Mouse (Mus musculus) adrenal gland, adult 18-20 months (tissue): Measurements from ENCODE around the gene Asb3. TPM values are rescaled to one million over a fixed set of nuclear protein-coding genes. Genes with fewer than 3 reads are reported as not detected.

Source experiments
- DNase-seq, 2 experiments: peaks; one replicate each; pipeline ENCODE4 v3.0.0; 2021 to 2022; ENCODE audit warnings: low spot score in 2 of 2
- long read RNA-seq, 2 experiments: library from polyadenylated mRNA; stranded (forward); transcript quantifications; one replicate each; pipeline ENCODE4 v2.0.0; 2021
- total RNA-seq, 2 experiments: library from RNA; stranded (reverse); gene quantifications; 1 replicate in 1 of 2; 2 replicates in 1 of 2; pipeline ENCODE4 v1.2.3; 2021

The Asb3 gene
- 10 to 100 TPM; 10.6 to 11.2 TPM for total RNA-seq
- long read RNA-seq, experiment 1, transcript Asb3-201 (10 exons, 3,228 nt): major isoform, 5 of 8 reads
- long read RNA-seq, experiment 1, partial matches to known transcripts: 1 of 8 reads
- long read RNA-seq, experiment 1, other reads (novel, unspliced or antisense): 2 of 8 reads
- long read RNA-seq, experiment 2, transcript Asb3-201 (10 exons, 3,228 nt): major isoform, 34 of 42 reads
- long read RNA-seq, experiment 2, partial matches to known transcripts: 0 of 42 reads
- long read RNA-seq, experiment 2, other reads (novel, unspliced or antisense): 8 of 42 reads

DNA sequence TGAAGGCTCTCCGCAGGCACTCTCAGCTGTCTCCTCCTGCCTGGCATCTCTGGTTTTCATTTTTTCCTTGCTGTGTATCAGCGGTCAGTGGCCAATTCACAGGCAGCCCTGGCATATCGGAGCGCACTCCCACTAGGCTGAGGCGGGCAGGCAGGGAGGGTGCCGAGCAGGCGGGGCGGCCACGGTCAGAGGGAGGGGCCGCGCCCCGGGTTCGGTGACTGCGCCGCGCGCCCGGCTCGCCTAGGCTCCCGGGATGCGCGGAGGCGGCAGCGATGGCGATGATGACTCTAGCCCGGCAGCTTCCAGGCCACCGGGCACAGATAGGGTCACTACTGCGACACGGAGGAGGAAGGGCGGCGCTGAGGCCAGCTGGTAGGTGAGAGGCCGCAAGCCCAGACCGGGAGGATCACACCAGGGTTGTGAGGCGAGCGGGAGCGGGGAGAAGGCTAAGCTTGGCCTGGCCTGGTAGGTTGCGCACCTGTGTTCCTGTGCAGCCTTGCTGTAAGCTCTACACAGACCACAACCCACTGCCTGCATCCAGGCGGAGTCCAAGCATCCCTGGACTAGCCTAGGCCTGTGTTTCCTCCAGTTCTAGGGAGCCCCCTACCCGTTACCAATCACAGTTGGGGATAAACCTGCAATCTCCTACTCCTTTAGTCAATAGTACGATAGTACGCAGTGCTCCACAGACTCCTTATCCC, at the start of gene Asb3, which contains the start of gene Gpr75:
Gene Asb3, plus strand, starts transcription at position 246 of the 701 bp plus-strand sequence.
Gene Gpr75, plus strand, starts transcription at position 188 of the 701 bp plus-strand sequence.
- peak; percentile 69 to 73 for DNase-seq

DNA sequence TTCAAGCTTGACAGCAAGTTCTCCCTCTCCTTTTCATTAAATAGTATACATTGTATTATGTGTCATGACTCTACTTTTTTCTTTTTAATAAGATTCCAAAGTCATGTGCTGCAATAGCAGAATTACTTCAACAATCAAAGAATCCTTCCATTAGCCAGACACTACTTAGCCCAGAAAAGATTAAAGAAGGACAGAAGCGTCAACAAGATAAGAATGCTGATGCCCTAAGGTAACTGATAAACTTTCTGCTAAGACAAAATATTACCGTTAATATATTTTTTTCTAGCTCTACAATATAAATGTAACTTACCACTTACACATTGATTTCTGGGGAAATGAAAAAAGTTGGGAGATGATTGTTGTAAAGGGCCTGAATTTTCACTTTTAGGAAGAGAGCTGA, 46.4 kb upstream of the Asb3 start:
- no peak for DNase-seq

DNA sequence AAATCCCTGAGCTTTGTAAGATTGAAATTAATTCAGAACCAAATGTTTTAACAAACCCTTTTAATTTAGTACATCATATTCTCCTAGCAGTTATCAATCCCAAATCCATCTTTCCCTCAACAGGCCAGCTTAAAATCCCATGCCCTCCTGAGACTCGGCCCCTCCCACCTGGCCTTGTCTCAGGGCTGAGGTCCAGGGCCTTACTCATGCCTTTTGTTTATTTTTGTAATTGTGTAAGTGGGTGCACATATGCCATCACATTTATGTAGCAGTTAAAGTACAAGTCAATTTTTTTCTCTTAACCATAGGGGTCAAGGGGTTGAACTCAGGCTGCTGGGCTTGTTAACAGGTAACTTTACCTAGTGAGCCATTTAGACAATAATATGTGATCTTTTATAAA, 40.9 kb upstream of the Asb3 start:
- DNase-seq: no peak

DNA sequence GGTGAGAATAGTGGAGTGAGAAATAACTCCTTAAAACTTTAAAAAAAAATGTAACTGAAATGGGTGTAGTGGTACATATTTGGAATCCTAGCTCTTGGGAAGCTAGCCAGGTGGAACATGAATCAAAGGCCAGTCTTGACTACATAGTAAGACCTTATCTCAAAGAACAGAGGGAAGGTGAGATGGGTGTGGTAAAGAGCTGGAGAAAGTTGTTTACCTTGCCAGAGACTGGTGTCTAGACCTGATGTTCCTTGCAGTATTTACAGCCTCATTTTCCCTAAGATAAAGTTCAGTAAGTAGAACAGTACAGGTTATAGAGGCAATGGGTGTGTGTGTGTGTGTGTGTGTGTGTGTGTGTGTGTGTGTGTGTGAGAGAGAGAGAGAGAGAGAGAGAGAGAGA, 12.8 kb upstream of the Asb3 start:
- DNase-seq: no peak

DNA sequence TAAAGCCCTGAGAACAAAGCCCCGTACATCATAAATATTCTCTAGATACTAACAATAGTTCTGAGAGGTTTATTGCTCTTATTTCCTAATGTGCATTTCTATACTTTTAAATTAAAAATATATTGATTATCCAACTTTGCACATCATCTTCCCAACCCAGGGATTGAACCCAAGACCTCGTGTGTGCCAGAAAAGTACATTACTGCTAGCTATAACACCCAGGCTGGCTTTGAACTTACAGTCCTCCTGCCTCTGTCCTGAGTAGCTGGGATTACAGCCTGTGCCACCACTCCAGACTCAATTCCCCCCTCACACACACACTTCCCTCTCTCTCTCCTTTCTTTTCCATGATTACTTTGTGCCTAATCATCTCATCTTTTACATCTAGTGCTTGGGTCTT, 2.9 kb downstream of the Asb3 start:
- DNase-seq: no peak

DNA sequence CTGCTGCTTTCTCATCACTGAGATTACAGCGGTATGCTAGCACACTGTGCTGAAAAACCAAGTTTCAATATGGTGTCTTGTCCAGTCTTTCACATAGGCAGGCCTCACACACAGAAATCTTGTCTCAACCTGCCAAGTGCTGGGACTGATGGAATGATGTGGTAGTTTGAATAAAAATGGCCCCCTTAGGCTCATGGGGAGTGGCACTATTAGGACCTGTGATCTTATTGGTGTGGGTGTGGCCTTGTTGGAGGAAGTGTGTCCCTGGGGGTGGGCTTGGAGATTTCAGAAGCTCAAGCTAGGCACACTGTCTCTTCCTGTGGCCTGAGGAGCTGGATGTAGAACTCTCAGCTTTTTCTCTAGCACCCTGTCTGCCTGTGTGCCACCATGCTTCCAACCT, 11.0 kb downstream of the Asb3 start:
- no peak for DNase-seq

DNA sequence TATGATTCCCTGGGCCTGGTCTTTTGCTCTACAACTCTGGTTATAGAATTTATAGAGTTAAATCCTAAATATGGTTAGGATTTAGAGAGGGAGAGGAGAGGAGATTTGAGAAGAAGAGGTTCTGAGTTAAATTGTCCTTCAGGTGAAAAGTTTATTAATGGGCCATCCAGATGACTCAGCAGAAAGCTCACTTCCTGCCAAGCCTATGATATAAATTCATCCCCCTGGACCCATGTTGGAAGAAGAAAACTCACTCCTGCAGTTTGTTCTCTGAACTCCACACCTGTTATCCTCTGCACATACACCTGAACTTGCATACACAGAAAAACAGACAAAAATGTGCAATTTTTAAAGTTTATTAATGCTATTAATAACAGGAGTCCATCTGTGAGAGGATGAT, 14.1 kb downstream of the Asb3 start:
- no peak for DNase-seq

DNA sequence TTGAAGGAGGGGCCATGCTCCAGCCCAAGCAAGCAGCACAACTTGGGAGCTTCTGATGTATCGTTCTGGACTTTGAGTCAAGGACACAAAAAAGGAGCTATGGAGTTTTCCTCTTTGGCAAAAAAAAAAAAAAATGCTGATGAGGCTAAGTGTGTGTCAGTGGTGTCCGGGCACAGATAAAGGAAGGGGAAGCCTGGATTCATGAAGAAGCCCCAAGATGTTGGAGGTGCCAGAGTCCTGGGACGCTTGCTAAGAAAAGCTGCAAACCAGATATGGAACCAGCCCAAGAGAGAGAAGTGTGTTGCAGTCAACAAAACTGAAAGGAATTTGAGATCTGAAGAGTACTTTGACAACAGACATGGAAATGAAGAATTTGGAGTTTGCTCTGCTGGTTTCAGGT, 27.1 kb downstream of the Asb3 start:
- no peak for DNase-seq

DNA sequence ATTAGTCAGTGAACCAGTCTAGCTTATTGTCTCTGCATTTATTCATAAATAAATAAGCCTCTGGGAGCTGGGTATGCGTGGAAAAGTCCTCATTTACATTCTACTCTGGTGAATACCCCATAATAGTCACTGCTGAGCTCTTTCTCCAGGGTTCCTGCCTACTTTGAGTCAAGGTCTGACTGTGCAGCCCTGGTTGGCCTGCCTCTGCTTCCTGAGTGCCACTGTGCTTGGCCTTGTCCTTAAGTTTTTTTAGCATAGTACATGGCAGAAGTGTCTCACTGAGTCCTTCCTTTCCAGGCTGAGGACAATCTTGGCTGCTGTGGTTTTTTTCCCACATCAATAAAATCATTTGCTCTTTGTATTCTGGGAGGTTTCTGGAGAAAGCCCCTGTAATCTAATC, 35.4 kb downstream of the Asb3 start:
- DNase-seq: no peak

DNA sequence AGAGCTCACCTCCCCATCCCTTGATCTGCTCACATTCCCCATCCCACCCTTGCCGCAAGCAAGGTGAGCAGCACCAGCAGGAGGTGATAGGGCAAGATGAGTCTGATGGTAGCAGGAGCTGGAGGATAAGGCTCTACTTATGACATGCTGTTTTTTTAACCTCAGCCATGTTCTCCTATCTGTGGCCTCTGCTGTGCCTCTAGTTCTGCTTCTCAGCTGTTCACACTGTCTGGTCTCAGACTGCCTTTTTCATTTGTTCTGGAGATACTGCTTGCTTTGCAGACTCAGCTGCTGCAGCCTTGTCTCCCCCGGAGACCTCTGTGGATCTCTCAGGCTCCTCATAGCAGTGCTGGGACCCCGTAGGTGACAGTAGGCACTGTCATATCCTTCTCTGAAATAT, 38.1 kb downstream of the Asb3 start:
- DNase-seq: no peak

DNA sequence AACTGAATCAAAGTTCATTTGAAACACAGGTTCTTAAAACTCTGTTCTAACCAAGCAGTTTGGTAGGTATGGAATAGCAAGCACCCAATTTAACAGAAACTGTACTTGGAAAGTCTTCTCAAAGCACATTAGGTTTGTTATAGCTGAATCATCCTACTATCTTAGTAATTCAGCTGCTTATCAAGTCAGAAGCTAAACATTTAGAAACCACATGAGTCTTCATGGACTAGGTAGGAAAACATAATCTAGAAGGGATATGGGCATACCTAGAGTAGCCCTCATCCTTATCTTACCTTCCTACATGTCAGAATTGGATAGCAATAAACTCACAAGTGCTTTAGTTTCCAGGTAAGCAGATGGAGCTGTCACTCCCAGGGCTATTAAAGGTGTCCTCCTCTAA, 42.9 kb downstream of the Asb3 start:
- DNase-seq: no peak

DNA sequence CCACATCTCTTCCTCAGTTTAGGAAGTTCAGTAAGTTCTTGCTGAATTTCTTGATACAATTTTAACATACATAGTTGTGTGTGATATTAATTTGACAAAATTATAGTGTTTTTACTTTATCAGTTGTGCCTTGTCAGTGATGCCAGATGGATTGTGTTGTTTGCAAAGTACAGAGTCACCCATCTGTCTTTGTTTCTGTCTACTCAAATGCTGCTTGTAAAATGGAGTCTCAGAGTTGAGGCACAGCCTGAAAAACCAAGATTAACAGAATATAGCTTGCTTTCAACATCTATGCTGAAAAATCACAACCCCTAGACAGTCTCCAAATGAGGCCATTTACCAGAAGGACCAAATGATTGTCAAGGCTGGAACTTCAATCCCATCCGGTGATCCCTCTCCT, 43.3 kb downstream of the Asb3 start:
- DNase-seq: no peak

DNA sequence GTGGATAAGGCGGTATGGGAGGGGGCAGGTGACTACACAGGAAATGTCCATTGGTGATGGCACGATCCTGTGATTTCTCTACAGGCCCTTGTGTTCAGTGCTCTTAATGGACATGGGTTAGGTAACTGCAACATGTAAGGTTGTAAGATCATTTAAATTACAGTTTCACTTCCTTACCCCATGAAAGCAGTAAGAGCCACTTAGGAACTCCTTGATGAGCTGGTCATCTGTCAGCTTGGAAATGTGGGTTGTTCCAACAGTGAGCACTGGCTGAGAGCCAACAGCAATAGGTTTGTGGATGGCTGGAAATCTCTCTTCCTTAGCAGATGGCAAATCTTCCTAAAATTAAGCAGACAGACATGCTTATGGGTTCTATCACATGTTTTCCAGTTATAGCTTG, 58.3 kb downstream of the Asb3 start:
- no peak for DNase-seq

DNA sequence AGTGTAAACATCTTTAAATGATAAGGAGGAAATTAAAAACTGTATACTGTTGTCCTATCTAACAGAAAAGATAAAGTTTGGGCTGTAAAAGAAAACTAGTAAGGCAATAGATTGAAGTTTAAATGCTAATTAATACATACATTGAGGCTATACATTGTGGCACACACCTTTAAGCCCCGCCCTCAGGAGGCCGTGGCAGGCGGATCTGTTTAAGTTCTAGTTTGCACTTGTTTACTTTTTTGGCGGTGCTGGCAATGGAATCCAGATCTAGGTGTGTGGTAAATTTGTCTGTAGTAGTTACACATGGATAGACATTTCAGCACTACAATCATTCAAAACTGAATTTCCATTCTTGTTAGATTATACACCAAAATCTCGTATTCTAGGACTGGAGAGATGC, 67.6 kb downstream of the Asb3 start:
- DNase-seq: no peak

DNA sequence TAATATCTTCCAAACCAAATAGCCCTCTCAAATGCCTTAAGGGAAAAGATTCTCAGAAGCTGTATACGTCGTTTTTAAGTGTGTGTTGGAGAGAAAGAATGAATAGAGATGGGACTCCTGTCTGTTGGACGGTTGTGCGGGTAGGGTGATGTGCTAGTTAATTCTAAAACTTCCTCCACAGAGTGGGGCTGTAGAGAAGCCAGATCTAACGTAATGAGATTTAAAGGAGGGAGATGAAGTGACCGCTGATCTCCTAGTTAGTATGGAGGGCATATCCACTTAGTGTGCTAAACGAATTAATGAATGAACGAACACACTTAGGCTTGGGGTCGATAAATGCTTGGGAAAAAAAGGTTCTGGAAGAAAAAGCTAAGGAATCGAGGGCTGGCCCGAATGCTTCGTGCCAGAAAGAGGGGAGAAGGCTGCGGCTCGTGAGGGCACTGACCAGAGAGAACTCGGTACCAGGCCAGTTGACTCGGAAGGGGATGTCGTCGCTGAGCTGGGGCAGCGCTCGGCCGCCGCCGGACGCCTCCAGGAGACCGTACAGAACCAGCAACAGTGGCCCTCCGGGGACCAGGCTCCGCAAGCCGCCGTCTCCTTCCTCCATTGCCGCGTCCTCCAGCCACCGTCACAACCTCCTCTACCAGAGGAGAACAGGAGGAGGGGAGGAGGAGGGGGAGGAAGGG, 68.4 kb downstream of the Asb3 start:
- DNase-seq: peak; percentile 44 to 48

DNA sequence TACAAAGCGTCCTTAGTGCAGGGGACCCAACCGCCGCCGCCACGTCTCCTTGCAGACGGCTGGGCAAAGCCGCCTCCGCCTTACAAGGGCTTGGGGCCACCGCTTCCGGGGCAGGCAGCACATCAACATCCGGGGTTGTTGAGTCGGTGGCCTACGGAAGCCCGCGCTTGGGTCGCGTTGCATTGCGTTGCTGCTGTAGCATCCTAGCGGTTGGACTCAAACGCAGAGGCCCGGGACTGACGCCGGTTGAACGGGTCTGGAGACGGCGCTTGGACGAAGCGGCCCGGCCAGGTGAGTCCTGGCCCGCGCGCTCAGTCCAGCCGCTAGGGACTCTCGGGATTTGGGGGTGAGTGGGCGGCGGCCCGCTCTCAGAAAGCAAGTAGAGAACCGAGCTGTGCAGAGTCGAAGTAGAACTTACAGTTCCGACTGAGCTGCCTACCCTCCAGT, 69.1 kb downstream of the Asb3 start, which contains the start of gene Erlec1:
Gene Erlec1, minus strand, starts transcription at position 57 of the 447 bp plus-strand sequence.
- DNase-seq: peak; percentile 77 to 80

DNA sequence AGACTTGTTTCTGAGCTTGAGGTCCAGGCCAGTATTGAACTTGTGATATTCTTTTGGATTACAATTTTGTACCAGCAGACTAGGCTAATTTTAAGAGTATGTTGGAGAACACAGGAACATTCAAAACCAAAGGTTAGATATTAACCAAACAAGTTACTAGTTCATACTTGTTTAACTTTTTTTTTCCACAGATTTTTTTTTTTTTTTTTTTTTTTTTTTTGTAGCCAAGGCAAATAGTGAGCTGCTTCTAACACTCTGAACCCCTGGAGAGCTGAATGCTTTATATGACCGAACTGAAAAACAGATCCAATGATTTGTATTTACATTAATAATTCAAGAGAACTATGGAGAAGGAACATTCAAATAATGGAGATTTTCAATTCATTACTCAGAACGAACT, 100.0 kb downstream of the Asb3 start:
- no peak for DNase-seq

DNA sequence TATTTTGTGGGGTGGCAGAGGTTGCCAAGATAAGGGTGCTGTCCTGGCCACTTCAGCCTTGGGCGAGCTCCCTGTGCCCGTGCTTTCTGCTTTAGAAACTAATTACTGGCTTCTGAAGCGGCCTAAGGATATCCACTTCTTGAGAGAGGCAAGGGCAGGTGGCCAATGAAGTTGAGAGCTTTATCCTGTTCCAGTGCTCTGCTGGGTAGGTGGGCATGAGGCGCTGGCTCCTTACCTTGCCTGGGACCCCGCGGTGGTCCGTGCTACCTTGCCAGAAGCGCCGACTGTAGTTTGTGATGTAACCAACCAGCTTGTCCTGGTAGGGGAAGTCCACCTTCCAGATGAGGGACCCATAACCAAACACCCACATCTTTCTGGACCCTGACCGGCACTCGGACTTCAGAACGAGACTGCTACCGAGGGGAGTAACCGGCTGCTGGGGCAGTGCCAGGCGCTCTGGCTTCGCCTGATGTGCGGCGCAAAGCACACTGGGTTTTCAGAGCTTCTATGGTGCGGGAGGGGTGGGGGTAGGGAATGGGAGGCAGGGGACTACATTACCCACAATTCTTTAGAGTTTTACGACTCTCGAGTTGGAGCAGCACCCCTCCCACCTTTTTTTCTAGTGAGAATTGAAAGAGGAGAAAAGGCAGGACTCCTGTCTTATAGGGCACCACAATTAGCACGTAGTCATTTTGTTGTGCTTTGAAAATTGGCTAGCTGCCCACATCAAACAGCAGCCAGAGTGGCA, 100.8 kb downstream of the Asb3 start, which contains the start of gene Chac2:
Gene Chac2, minus strand, starts transcription at position 474 of the 748 bp plus-strand sequence.
- DNase-seq: peak; percentile 75 to 77

DNA sequence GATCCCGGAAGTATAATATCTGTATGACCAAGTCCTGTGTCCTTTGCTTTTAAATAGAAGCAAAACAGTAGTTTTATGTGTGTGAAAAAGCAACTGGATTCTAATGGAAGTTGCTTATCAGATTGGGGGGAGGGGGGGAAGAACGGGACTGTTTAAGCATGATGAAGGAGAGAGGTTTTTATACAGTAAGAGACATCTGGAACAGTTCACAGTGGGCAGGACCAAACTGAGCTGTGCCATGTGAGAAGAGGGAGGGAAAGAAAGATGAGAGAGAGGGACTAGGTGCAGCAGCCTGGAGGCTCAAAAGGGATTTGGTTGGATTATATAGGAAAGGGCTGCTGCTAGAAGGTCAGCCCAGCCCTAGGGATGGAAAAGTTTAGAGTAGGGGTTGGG, 101.4 kb downstream of the Asb3 start:
- no peak for DNase-seq

DNA sequence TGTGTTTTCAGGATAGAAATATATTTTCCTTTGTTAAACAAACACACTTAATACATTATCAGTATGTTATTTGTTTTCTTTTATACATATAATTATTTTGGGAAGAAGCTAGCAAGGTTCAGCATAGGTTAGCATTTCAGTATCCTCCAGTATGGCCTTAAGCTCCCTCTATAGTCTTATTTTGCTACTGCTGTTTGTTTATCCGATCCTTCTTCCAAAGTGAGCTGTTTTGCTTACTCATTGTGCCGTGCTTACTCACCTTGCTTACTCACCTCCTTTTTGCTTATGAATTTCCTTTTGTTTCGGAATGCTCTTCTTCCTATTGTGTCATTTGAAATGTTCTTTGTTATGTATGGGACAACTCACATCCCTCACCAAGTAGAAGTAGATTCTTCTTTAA, 111.5 kb downstream of the Asb3 start:
- DNase-seq: no peak

DNA sequence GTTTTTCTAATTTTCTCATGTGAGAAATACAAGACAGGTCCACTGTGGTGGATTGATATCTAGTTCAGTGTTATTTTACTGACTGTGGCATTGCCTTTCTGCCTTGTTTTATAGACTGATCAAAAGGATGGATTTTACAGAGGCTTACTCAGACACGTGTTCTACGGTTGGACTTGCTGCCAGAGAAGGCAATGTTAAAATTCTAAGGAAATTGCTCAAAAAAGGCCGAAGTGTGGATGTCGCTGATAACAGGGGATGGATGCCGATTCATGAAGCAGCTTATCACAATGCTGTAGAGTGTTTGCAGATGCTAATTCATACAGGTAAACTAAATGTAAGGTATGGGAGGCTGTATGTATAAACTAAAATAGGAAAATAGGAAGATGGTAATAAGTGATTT, 113.0 kb downstream of the Asb3 start:
- no peak for DNase-seq
